Mouse (Mus musculus) forebrain, embryonic 14.5 days (tissue): ENCODE results near the gene Rad51d. TPM values are rescaled to one million over a fixed set of nuclear protein-coding genes. Genes with fewer than 3 reads are reported as not detected.
A peak's percentile ranks its signal among the peaks of the same experiment; 100 is the strongest.
"Not testable (repeated sequence)": the region's sequence is repeated elsewhere in the genome, so short reads cannot be mapped to it uniquely, and the experiment has no call there.

Experiments
- ATAC-seq: fragments of 200-750 bp; cut with Nextera tagmentation; 2 replicates; pipeline ENCODE4 v1.8.0; 2017; ENCODE audit warnings: mild to moderate bottlenecking, moderate library complexity
- DNase-seq: peaks from one replicate; pipeline ENCODE4 v3.0.0-alpha.2; 2015; ENCODE audit warnings: low spot score
- H3K27ac ChIP-seq: fragments of 300-500 bp; sonication (generic); 2 replicates; pipeline ENCODE4 v1.5.1; 2014; ENCODE audit warnings: low read depth, mild to moderate bottlenecking, control low read depth, low read length, moderate library complexity
- H3K27me3 ChIP-seq: fragments of 300-500 bp; sonication (generic); replicated peaks from 2 replicates; pipeline ENCODE4 v1.6.1; 2014; ENCODE audit warnings: low read length, control low read depth, mixed read lengths; ENCODE audit not compliant: control insufficient read depth, insufficient read depth
- H3K36me3 ChIP-seq: fragments of 300-500 bp; sonication (generic); 2 replicates; pipeline ENCODE4 v1.6.1; 2014; ENCODE audit warnings: low read length, control low read depth; ENCODE audit not compliant: control insufficient read depth, insufficient read depth
- H3K4me1 ChIP-seq: fragments of 300-500 bp; sonication (generic); 2 replicates; pipeline ENCODE4 v1.6.1; 2014; ENCODE audit warnings: antibody characterized with exemption, low read length, control low read depth; ENCODE audit not compliant: control insufficient read depth, insufficient read depth
- H3K4me2 ChIP-seq: fragments of 300-500 bp; sonication (generic); 2 replicates; pipeline ENCODE4 v1.6.1; 2014; ENCODE audit warnings: mild to moderate bottlenecking, control low read depth, low read length
- H3K4me3 ChIP-seq: fragments of 300-500 bp; sonication (generic); 2 replicates; pipeline ENCODE4 v1.5.1; 2014; ENCODE audit warnings: low read depth, low read length, control low read depth
- H3K9ac ChIP-seq: fragments of 300-500 bp; sonication (generic); 2 replicates; pipeline ENCODE4 v1.6.1; 2014; ENCODE audit warnings: mild to moderate bottlenecking, low read length, control low read depth, moderate library complexity
- H3K9me3 ChIP-seq: fragments of 300-500 bp; sonication (generic); replicated peaks from 2 replicates; pipeline ENCODE4 v1.6.1; 2016; ENCODE audit warnings: low read length, control low read depth, mixed read lengths; ENCODE audit not compliant: control insufficient read depth
- WGBS: fragments of 180-500 bp; shearing (Covaris S2); extraction: QIAGEN DNeasy Blood & Tissue Kit; methylation state at CpG from one replicate; pipeline ENCODE4 v1.1.7; 2014; 5-methylcytosine and 5-hydroxymethylcytosine counted together
- polyA plus RNA-seq: library from polyadenylated mRNA; unstranded; fragments of >200 nt; fragmentation: Nextera tagmentation; extraction: Ambion mirVana; gene quantifications from 2 replicates; pipeline ENCODE4 v1.2.1, GENCODE M21; 2014

Gene Rad51d
- 14.2 and 16.8 TPM in 2 replicates for polyA plus RNA-seq

DNA sequence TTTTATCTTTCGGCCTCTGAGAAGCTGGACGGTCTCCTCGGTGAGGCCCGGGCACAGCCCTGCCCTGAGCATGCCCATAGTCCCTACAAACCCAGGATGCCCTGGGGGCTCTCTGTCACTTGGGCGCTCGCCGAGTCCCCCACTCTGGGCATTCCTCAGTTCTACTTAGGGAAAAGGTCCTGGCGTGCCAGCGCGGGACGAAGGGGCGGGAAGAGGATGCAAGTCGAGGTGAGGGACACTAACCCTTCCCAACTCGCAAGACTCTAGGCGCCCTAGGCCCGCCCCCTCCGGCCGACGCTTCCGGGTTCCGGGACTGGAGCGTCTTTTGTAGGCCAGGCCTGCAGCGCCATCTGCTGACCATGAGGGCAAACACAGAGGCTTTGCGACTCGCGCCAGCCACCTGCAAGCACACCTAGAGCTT, at the start of gene Rad51d:
Gene Rad51d, minus strand, starts transcription at position 273 of the 421 bp plus-strand sequence.
- peak within 1 kb of the TSS; percentile 76 for H3K9ac ChIP-seq
- ATAC-seq = peak; percentile 90
- under 1% methylated on average over 26 of the region's 26 CpGs for WGBS
- no peaks in the 10 kb centered on the region for H3K9me3 ChIP-seq
- H3K4me3 ChIP-seq = peak within 1 kb of the TSS; percentile 51
- peak; percentile 95 for DNase-seq
- peaks cover 16% of the 10 kb centered on the region for H3K4me1 ChIP-seq
- no peaks in the 10 kb centered on the region for H3K27me3 ChIP-seq
- peak within 1 kb of the TSS; percentile 33; the same call in 1 of the 2 replicates for H3K27ac ChIP-seq
- H3K36me3 ChIP-seq = no peaks in the 10 kb centered on the region
- peak within 1 kb of the TSS; percentile 91 for H3K4me2 ChIP-seq

DNA sequence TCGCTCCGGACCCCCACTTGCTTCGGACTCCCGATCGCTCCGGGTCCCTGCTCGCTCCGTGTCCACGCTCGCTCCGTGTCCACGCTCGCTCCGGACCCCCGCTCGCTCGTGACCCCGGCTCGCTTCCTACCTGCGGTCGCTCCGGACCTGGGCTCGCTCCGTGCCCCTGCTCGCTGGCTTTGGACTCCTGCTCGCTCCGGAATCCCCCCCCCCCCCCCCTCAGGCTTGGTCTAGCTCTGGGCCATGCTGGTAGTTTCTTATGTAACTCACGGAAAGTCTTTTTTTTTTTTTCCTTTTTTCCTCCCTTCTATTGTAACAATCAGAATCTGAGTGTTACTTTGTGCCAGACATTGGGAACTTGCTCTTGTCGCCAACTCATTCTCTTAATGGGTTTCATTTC, 42.8 kb upstream of the Rad51d start:
- peak overlapping the region; percentile 44 for H3K4me3 ChIP-seq
- peak overlapping the region; percentile 93 for H3K4me2 ChIP-seq
- no peaks in the 10 kb centered on the region for H3K9me3 ChIP-seq
- H3K4me1 ChIP-seq = peaks cover 4% of the 10 kb centered on the region; the same call in 1 of the 2 replicates
- H3K9ac ChIP-seq = peak overlapping the region; percentile 50
- under 1% methylated on average over 28 of the region's 29 CpGs for WGBS
- H3K27ac ChIP-seq = no peak overlapping the region
- DNase-seq (no peak), ATAC-seq (no peak)
- peaks cover 47% of the 10 kb centered on the region for H3K27me3 ChIP-seq
- no peaks in the 10 kb centered on the region for H3K36me3 ChIP-seq

DNA sequence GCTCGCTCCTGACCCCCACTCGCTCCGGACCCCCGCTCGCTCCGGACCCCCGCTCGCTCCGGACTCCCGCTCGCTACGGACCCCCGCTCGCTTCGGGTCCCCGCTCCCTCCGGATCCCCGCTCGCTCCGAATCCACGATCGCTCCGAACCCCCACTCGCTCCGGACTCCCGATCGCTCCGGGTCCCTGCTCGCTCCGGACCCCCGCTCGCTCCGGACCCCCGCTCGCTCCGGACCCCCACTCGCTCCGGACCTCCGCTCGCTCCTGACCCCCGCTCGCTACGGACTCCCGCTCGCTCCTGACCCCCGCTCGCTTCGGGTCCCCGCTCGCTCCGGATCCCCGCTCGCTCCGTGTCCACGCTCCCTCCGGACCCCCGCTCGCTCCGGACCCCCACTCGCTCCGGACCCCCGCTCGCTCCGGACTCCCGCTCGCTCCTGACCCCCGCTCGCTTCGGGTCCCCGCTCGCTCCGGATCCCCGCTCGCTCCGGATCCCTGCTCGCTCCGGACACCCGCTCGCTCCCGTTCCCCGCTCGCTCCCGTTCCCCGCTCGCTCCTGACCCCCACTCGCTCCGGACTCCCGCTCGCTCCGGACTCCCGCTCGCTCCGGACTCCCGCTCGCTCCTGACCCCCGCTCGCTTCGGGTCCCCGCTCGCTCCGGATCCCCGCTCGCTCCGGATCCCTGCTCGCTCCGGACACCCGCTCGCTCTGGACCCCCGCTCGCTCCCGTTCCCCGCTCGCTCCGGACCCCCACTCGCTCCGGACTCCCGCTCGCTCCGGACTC, 41.4 kb upstream of the Rad51d start:
- Histone ChIP-seq H3K27me3 (peaks cover 49% of the 10 kb centered on the region), H3K4me3 (peak overlapping the region; percentile 44), H3K9ac (peak overlapping the region; percentile 41), H3K4me2 (peak overlapping the region; percentile 93)
- not testable (repeated sequence) for H3K9me3 ChIP-seq, ATAC-seq, H3K4me1 ChIP-seq, H3K36me3 ChIP-seq, H3K27ac ChIP-seq
- WGBS = under 1% methylated on average over 106 of the region's 119 CpGs
- DNase-seq = peak; percentile 22

DNA sequence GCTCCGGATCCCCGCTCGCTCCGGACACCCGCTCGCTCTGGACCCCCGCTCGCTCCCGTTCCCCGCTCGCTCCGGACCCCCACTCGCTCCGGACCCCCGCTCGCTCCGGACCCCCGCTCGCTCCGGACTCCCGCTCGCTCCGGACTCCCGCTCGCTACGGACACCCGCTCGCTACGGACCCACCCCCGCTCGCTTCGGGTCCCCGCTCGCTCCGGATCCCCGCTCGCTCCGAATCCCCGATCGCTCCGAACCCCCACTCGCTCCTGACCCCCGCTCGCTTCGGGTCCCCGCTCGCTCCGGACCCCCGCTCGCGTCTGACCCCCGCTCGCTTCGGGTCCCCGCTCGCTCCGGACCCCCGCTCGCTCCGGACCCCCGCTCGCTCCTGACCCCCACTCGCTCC, 40.7 kb upstream of the Rad51d start:
- peaks cover 46% of the 10 kb centered on the region for H3K27me3 ChIP-seq

DNA sequence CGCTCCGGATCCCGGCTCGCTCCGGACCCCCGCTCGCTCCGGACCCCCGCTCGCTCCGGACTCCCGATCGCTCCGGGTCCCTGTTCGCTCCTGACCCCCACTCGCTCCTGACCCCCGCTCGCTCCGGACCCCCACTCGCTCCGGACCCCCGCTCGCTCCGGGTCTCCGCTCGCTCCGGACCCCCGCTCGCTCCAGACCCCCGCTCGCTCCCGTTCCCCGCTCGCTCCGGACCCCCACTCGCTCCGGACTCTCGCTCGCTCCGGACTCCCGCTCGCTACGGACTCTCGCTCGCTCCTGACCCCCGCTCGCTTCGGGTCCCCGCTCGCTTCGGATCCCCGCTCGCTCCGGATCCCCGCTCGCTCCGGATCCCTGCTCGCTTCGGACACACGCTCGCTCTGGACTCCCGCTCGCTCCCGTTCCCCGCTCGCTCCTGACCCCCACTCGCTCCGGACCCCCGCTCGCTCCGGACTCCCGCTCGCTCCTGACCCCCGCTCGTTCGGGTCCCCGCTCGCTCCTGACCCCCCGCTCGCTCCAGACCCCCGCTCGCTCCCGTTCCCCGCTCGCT, 40.1 kb upstream of the Rad51d start:
- peak overlapping the region; percentile 93 for H3K4me2 ChIP-seq
- 1% methylated on average over 64 of the region's 85 CpGs for WGBS
- H3K4me3 ChIP-seq = peak overlapping the region; percentile 44
- DNase-seq, H3K9ac ChIP-seq, H3K9me3 ChIP-seq, ATAC-seq, H3K27ac ChIP-seq, H3K4me1 ChIP-seq, H3K36me3 ChIP-seq: not testable (repeated sequence)
- H3K27me3 ChIP-seq = peaks cover 40% of the 10 kb centered on the region

More for the DNA sequence above, 40.7 kb upstream of the Rad51d start:
- ATAC-seq, H3K36me3 ChIP-seq, H3K9me3 ChIP-seq, H3K27ac ChIP-seq, H3K4me1 ChIP-seq: not testable (repeated sequence)
- peak overlapping the region; percentile 44 for H3K4me3 ChIP-seq
- under 1% methylated on average over 57 of the region's 63 CpGs for WGBS
- DNase-seq = peak; percentile 30
- peak overlapping the region; percentile 41; the same call in 1 of the 2 replicates for H3K9ac ChIP-seq
- H3K4me2 ChIP-seq = peak overlapping the region; percentile 93

DNA sequence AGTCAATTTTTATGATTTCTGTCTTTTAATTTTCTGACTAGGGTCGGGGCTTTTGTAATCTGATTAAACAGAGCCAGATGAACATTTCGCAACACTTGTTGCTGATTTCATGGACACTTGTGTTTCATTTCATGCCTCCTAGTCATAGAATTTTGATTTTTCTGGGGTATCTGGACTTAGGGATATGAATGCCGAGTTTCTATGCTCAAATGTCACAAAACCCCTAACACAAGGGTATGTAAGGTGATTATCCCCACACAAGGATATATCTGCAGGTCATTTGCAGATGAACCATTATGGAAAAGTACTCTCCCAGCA, 39.2 kb upstream of the Rad51d start:
- H3K9me3 ChIP-seq = no peaks in the 10 kb centered on the region
- H3K36me3 ChIP-seq = no peaks in the 10 kb centered on the region
- DNase-seq = peak; percentile 24
- H3K27me3 ChIP-seq = peaks cover 35% of the 10 kb centered on the region
- H3K4me3 ChIP-seq = no peak overlapping the region
- H3K27ac ChIP-seq = no peak overlapping the region
- H3K4me1 ChIP-seq = peaks cover 4% of the 10 kb centered on the region; the same call in 1 of the 2 replicates
- no peak overlapping the region for H3K4me2 ChIP-seq
- WGBS = 53% methylated on average over 3 of the region's 3 CpGs
- no peak for ATAC-seq
- no peak overlapping the region for H3K9ac ChIP-seq

DNA sequence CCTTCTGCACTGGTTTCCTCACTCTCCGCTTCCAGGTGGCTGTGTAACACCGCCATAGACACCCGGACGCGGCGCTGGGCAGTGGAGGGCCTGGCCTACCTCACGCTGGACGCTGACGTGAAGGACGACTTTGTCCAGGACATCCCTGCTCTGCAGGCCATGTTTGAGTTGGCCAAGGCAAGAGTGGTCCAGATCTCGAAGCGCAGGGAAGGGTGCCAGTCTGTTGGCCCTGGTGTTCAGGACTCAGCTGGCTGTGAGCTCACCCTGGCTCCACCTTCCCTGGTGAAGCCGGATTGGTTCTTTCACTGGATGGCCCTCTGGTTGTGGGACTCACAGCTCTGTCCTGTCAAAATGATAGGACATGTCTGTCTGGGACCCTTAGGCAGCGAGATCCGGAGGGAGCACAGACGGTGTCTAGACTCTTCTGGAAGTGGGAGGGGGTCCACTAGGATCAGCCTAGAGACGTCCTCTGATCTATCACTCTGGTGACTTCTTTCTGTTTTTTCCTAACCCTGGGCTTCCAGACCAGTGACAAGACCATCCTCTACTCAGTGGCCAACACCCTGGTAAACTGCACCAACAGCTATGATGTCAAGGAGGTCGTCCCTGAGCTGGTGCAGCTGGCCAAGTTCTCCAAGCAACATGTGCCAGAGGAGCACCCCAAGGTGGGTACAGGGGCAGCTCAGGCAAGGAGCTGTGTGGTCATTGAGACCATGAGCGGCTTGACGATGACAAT, 38.7 kb upstream of the Rad51d start:
- no peak overlapping the region for H3K9ac ChIP-seq
- no peak for DNase-seq
- no peaks in the 10 kb centered on the region for H3K9me3 ChIP-seq
- H3K36me3 ChIP-seq = no peaks in the 10 kb centered on the region
- H3K27me3 ChIP-seq = peaks cover 29% of the 10 kb centered on the region
- peaks cover 4% of the 10 kb centered on the region; the same call in 1 of the 2 replicates for H3K4me1 ChIP-seq
- ATAC-seq = no peak
- H3K4me3 ChIP-seq = no peak overlapping the region
- no peak overlapping the region for H3K4me2 ChIP-seq
- no peak overlapping the region for H3K27ac ChIP-seq
- WGBS = 37% methylated on average over 20 of the region's 20 CpGs

DNA sequence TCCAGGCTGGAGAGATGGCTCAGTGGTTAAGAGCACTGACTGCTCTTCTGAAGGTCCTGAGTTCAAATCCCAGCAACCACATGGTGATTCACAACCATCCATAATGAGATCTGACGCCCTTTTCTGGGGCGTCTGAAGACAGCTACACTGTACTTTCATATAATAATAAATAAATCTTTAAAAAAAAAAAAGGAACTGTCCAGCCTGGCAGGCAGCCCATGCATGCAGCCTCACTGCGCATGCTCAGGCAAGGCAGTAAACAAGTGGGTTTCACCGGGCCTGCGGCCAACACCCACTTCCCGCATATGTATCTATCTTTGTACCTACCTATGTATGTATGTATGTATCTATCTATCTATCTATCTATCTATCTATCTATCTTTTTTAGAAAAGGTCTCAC, 33.5 kb upstream of the Rad51d start:
- not testable (repeated sequence) for H3K4me3 ChIP-seq, H3K27ac ChIP-seq, H3K27me3 ChIP-seq, H3K9me3 ChIP-seq, H3K4me1 ChIP-seq, ATAC-seq, H3K9ac ChIP-seq, H3K4me2 ChIP-seq, H3K36me3 ChIP-seq, DNase-seq
- WGBS = 88% methylated on average over 6 of the region's 6 CpGs
